Mouse (Mus musculus) heart, adult 2 months (tissue): ENCODE data around the gene Methig1. TPM values are rescaled to one million over a fixed set of nuclear protein-coding genes. Genes with fewer than 3 reads are reported as not detected.
"Not testable (repeated sequence)": the region's sequence is repeated elsewhere in the genome, so short reads cannot be mapped to it uniquely, and the experiment has no call there.

Experiments used
- DNase-seq, 2 experiments: peaks; one replicate each; pipeline ENCODE4 v3.0.0; 2021
- H3K27ac ChIP-seq: fragments of 200-600 bp; 2 replicates; pipeline ENCODE4 v1.8.1; 2022
- H3K27me3 ChIP-seq: fragments of 200-500 bp; 2 replicates; pipeline ENCODE4 v1.6.1; 2012; ENCODE audit warnings: mild to moderate bottlenecking, low read length, inconsistent platforms, mixed read lengths; ENCODE audit not compliant: control insufficient read depth, insufficient read depth
- H3K36me3 ChIP-seq: fragments of 200-500 bp; 2 replicates; pipeline ENCODE4 v1.6.1; 2012; ENCODE audit warnings: low read length, inconsistent platforms; ENCODE audit not compliant: control insufficient read depth, insufficient read depth
- H3K4me1 ChIP-seq: fragments of 200-500 bp; 2 replicates; pipeline ENCODE4 v1.6.1; 2011; ENCODE audit warnings: low read length; ENCODE audit not compliant: control insufficient read depth, insufficient read depth
- H3K4me3 ChIP-seq: fragments of 200-600 bp; 2 replicates; pipeline ENCODE4 v1.8.1; 2022
- H3K79me2 ChIP-seq: fragments of 200-500 bp; replicated peaks from 2 replicates; pipeline ENCODE4 v1.6.1; 2012; ENCODE audit warnings: mild to moderate bottlenecking, inconsistent platforms, low read length, moderate library complexity, mixed read lengths; ENCODE audit not compliant: control insufficient read depth, insufficient read depth
- H3K9ac ChIP-seq: fragments of 200-500 bp; 2 replicates; pipeline ENCODE4 v1.6.1; 2012; ENCODE audit warnings: low read depth, mild to moderate bottlenecking, control low read depth, inconsistent platforms, low read length, mixed read lengths
- CTCF ChIP-seq: fragments of 200-600 bp; IDR thresholded peaks from 2 replicates; pipeline ENCODE4 v1.8.1; 2022; ENCODE audit warnings: antibody characterized with exemption, mild to moderate bottlenecking, moderate library complexity
- EP300 ChIP-seq: fragments of 200-500 bp; IDR thresholded peaks from 2 replicates; pipeline ENCODE4 v1.6.1; 2011; ENCODE audit warnings: low read depth, low read length, control low read depth; ENCODE audit not compliant: insufficient read depth
- POLR2A ChIP-seq: fragments of 200-500 bp; IDR thresholded peaks from 2 replicates; pipeline ENCODE4 v1.6.1; 2011; ENCODE audit warnings: mild to moderate bottlenecking, low read depth, low read length, control low read depth; ENCODE audit not compliant: insufficient read depth
- WGBS: fragments of 180-500 bp; shearing (Covaris S2); methylation state at CpG from one replicate; pipeline ENCODE4 v1.1.7; 2018; 5-methylcytosine and 5-hydroxymethylcytosine counted together
- intact Hi-C: fragments of 180-260 bp; cut with DNase I; formaldehyde crosslinking; loops from one replicate; pipeline ENCODE4 v1.15.1; 2025
- polyA plus RNA-seq: library from polyadenylated mRNA; depleted of rRNA; stranded (reverse); fragments of >200 nt; gene quantifications from 2 replicates; pipeline ENCODE4 v1.2.3, GENCODE M21; 2012
- total RNA-seq, 2 experiments: library from RNA; stranded (reverse); gene quantifications; 2 replicates each; pipeline ENCODE4 v1.2.3; 2021

Methig1 gene
- total and polyA plus RNA-seq, 3 experiments = 0.34 TPM; not detected in 2

GRCm38 (mm10) chr15:100415684-100416083 is 62.7 kb downstream of the Methig1 start:
- H3K9ac ChIP-seq = no peak overlapping the region
- H3K79me2 ChIP-seq = peaks cover 8% of the 10 kb centered on the region
- no peak overlapping the region for H3K27ac ChIP-seq
- intact Hi-C loops = no loop called here
- peak in 1 of 2 experiments; percentile 36 for DNase-seq
- no peak overlapping the region for H3K4me3 ChIP-seq
- H3K4me1 ChIP-seq = peaks cover 6% of the 10 kb centered on the region
- no peaks in the 10 kb centered on the region for H3K27me3 ChIP-seq
- H3K36me3 ChIP-seq = no peaks in the 10 kb centered on the region
- WGBS = 80% methylated on average over 8 of the region's 8 CpGs
- TF ChIP-seq CTCF (no peak), EP300 (no peak), POLR2A (no peak)

- Histone ChIP-seq H3K27me3 (no peaks in the 10 kb centered on the region), H3K79me2 (peaks cover 8% of the 10 kb centered on the region), H3K4me3 (no peak overlapping the region), H3K36me3 (no peaks in the 10 kb centered on the region), H3K27ac (no peak overlapping the region), H3K4me1 (peaks cover 12% of the 10 kb centered on the region), H3K9ac (no peak overlapping the region)
- no peak for DNase-seq
- intact Hi-C loops = no loop called here
- TF ChIP-seq CTCF (no peak), POLR2A (no peak), EP300 (no peak)
- WGBS = 87% methylated on average over 9 of the region's 9 CpGs
Observed at GRCm38 (mm10) chr15:100417854-100418450, 65.0 kb downstream of the Methig1 start.

- no peak overlapping the region for H3K4me3 ChIP-seq
- 64% methylated on average over 8 of the region's 8 CpGs for WGBS
- DNase-seq = no peak
Observed at GRCm38 (mm10) chr15:100419311-100419710, 66.4 kb downstream of the Methig1 start.

GRCm38 (mm10) chr15:100419901-100420745 is 67.2 kb downstream of the Methig1 start:
- intact Hi-C loops = loop anchor here (5.0 kb wide), 1 partner anchor 37 kb away; no protein-coding TSS in a partner anchor
- TF ChIP-seq CTCF (no peak), EP300 (no peak), POLR2A (no peak)
- WGBS = 65% methylated on average over 9 of the region's 9 CpGs
- Histone ChIP-seq H3K9ac (no peak overlapping the region), H3K27me3 (no peaks in the 10 kb centered on the region; the same call in 1 of the 2 replicates), H3K4me1 (peaks cover 11% of the 10 kb centered on the region), H3K27ac (no peak overlapping the region), H3K4me3 (no peak overlapping the region), H3K36me3 (no peaks in the 10 kb centered on the region), H3K79me2 (peaks cover 7% of the 10 kb centered on the region)
- no peak for DNase-seq

More at GRCm38 (mm10) chr15:100419311-100419710, 66.4 kb downstream of the Methig1 start:
- H3K9ac ChIP-seq = 0 out of 2 replicates have a peak overlapping the region, but pooled peaks have one; percentile 31
- H3K36me3 ChIP-seq = no peaks in the 10 kb centered on the region
- intact Hi-C loops = no loop called here
- no peak for TF ChIP-seq POLR2A
- TF ChIP-seq EP300 = no peak
- no peak for TF ChIP-seq CTCF
- H3K4me1 ChIP-seq = peaks cover 12% of the 10 kb centered on the region
- H3K27me3 ChIP-seq = no peaks in the 10 kb centered on the region; the same call in 1 of the 2 replicates
- H3K79me2 ChIP-seq = peaks cover 8% of the 10 kb centered on the region
- H3K27ac ChIP-seq = no peak overlapping the region

- 22% methylated on average over 8 of the region's 8 CpGs for WGBS
- H3K36me3 ChIP-seq = no peaks in the 10 kb centered on the region
- peak in 1 of 2 experiments; percentile 27 for DNase-seq
- no peak overlapping the region; the same call in 1 of the 2 replicates for H3K4me3 ChIP-seq
- peaks cover 8% of the 10 kb centered on the region for H3K4me1 ChIP-seq
- TF ChIP-seq POLR2A (no peak), CTCF (no peak), EP300 (no peak)
- no peaks in the 10 kb centered on the region; the same call in 1 of the 2 replicates for H3K27me3 ChIP-seq
- peak overlapping the region; percentile 27; the same call in 1 of the 2 replicates for H3K9ac ChIP-seq
- intact Hi-C loops = loop anchor here (5.0 kb wide), 1 partner anchor 36 kb away; no protein-coding TSS in a partner anchor
- H3K27ac ChIP-seq = peak overlapping the region; percentile 21; the same call in 1 of the 2 replicates
- H3K79me2 ChIP-seq = peaks cover 6% of the 10 kb centered on the region
Observed at GRCm38 (mm10) chr15:100421059-100421757, 68.3 kb downstream of the Methig1 start.

- Histone ChIP-seq H3K27ac (peak within 1 kb of the TSS; percentile 74), H3K4me3 (peak within 1 kb of the TSS; percentile 83), H3K9ac (peak within 1 kb of the TSS; percentile 87)
- not testable (repeated sequence) for DNase-seq, H3K36me3 ChIP-seq, H3K79me2 ChIP-seq, H3K27me3 ChIP-seq, H3K4me1 ChIP-seq
- intact Hi-C loops = loop anchor here (5.0 kb wide), 1 partner anchor 36 kb away; no protein-coding TSS in a partner anchor
- WGBS = 24% methylated on average over 3 of the region's 3 CpGs
Observed at GRCm38 (mm10) chr15:100421758-100422197, 68.8 kb downstream of the Methig1 start, which contains the start of gene Gm5475. TSS of gene Gm5475 (plus strand) at chr15:100422147.
